ENCODE assay signal across 9 mouse cellular contexts in genomic region chr1:61924958-61925357, GRCm38 (mm10).
A peak's percentile ranks its signal among the peaks of the same experiment; 100 is the strongest.
DNase-seq lines count a peak whose midpoint lies in the region; ATAC-seq and TF ChIP-seq lines count a peak whose summit lies in the region.
"Had no signal": no experiment of that assay in that cellular context is flagged by ENCODE, and none has a peak within 500 bp of the region (broad histone marks: within the 10 kb centered on the region; RNA-seq: fewer than 3 reads in every experiment).

No protein-coding gene starts in this region.

- no peak overlapping the region for H3K27ac ChIP-seq in kidney, embryonic 14.5 days (ENCODE audit: low read depth, low read length)
- no peak overlapping the region for H3K27ac ChIP-seq in thymus, adult 2 months (ENCODE audit: control insufficient read depth, insufficient read depth, low read length)
- H3K27ac ChIP-seq: lung, embryonic 15.5 days had no signal

- in situ Hi-C loops in Patski (cut with MboI; ENCODE audit: low pct_unique_long_range_greater_than_20kb): loop anchor here (5.0 to 25.0 kb wide), 3 partner anchors 550 to 1037 kb away; partner anchors contain the start of gene Nrp2

- no peak overlapping the region for H3K9ac ChIP-seq in kidney, embryonic 14.5 days (ENCODE audit: low read depth, low read length)
- H3K9ac ChIP-seq: lung, embryonic 15.5 days had no signal

- no peak overlapping the region for H3K4me2 ChIP-seq in kidney, embryonic 14.5 days (replicated peaks; ENCODE audit: low read depth, low read length)
- H3K4me2 ChIP-seq: lung, embryonic 15.5 days had no signal

- TF ChIP-seq POLR2A in thymus, adult 2 months (IDR thresholded peaks at IDR 0.05; ENCODE audit: control insufficient read depth, extremely low read depth, insufficient read depth, low read length, poor library complexity): no peak

- CTCF ChIA-PET in Patski (lab: Charles Lee): interaction anchor here (1.6 to 2.5 kb wide), 3 partner anchors 11 to 776 kb away, joined by 3 to 17 read pairs (median 12); no protein-coding TSS in a partner anchor

- intact Hi-C loops in left cerebral cortex, postnatal 14 days (cut with DNase I): loop anchor here (5.0 to 10.0 kb wide), 3 partner anchors 548 to 1040 kb away; partner anchors contain the start of gene Nrp2

- H3K9me3 ChIP-seq in kidney, embryonic 14.5 days (ENCODE audit: control insufficient read depth, low read length): no peaks in the 10 kb centered on the region
- H3K9me3 ChIP-seq: lung, embryonic 15.5 days had no signal

- TF ChIP-seq CTCF in Patski (IDR thresholded peaks at IDR 0.05): peak; percentile 70
- TF ChIP-seq CTCF in thymus, adult 2 months (IDR thresholded peaks at IDR 0.05; ENCODE audit: borderline replicate concordance, control insufficient read depth, extremely low read depth, insufficient read depth, low read length, poor library complexity): no peak

- H3K27me3 ChIP-seq in kidney, embryonic 14.5 days (ENCODE audit: control insufficient read depth, insufficient read depth, low read length): no peaks in the 10 kb centered on the region
- no peaks in the 10 kb centered on the region for H3K27me3 ChIP-seq in Patski
- no peaks in the 10 kb centered on the region for H3K27me3 ChIP-seq in thymus, adult 2 months (ENCODE audit: control insufficient read depth, insufficient read depth, low read length)
- H3K27me3 ChIP-seq: lung, embryonic 15.5 days had no signal

- H3K4me1 ChIP-seq in kidney, embryonic 14.5 days (ENCODE audit: control insufficient read depth, insufficient read depth, low read length): no peaks in the 10 kb centered on the region
- no peaks in the 10 kb centered on the region; the same call in 1 of the 2 replicates for H3K4me1 ChIP-seq in thymus, adult 2 months (replicated peaks; ENCODE audit: control insufficient read depth, insufficient read depth, low read length)

- no peak overlapping the region for H3K4me3 ChIP-seq in kidney, embryonic 14.5 days (ENCODE audit: low read length)
- H3K4me3 ChIP-seq in thymus, adult 2 months (ENCODE audit: control insufficient read depth, insufficient read depth, low read length): no peak overlapping the region
- H3K4me3 ChIP-seq: lung, embryonic 15.5 days had no signal

- no peak; the same call in 1 of the 2 replicates for ATAC-seq in kidney, embryonic 14.5 days (ENCODE audit: low FRiP score, low TSS enrichment)
- no peak for ATAC-seq in Patski
- ATAC-seq in monocyte, adult 5-6 weeks (replicated peaks; ENCODE audit: insufficient number of reproducible peaks, low FRiP score, low TSS enrichment, poor library complexity, severe bottlenecking): no peak

- peak; percentile 26 to 51 for DNase-seq in cerebellum, postnatal 14 days
- no peak for DNase-seq in cerebellum, postnatal 36 days
- DNase-seq in kidney, postnatal 10 days: peak; percentile 27
- DNase-seq in Patski (ENCODE audit: low read depth, low spot score): no peak
- peak; percentile 45 to 59 for DNase-seq in left cerebral cortex, postnatal 14 days (ENCODE audit: low spot score in 2 of 2)
- DNase-seq in thymus, adult 2 months: no peak

- no peaks in the 10 kb centered on the region for H3K36me3 ChIP-seq in kidney, embryonic 14.5 days (ENCODE audit: control insufficient read depth, insufficient read depth, low read length)
- no peaks in the 10 kb centered on the region for H3K36me3 ChIP-seq in thymus, adult 2 months (ENCODE audit: control insufficient read depth, insufficient read depth, low read length)
- H3K36me3 ChIP-seq: lung, embryonic 15.5 days had no signal

- POLR2A ChIA-PET in Patski (lab: Charles Lee): interaction anchor here (0.5 kb wide), 1 partner anchor 656 kb away, joined by 4 read pairs; no protein-coding TSS in a partner anchor

- WGBS in kidney, embryonic 14.5 days: 15% methylated on average over 2 of the region's 2 CpGs
- WGBS in thymus, adult 2 months: 68% methylated on average over 2 of the region's 2 CpGs

Comparison
In these comparisons a context has a peak if more than half of its experiments do, and no peak if none do; other contexts are left out.
1. DNase-seq: peak in cerebellum, postnatal 14 days (2 of 2), kidney, postnatal 10 days (single experiment) and left cerebral cortex, postnatal 14 days (2 of 2); none in cerebellum, postnatal 36 days (0 of 2), Patski (single experiment) and thymus, adult 2 months (single experiment).